Mouse (Mus musculus): Measurements from ENCODE around the gene Btg2. TPM values are rescaled to one million over a fixed set of nuclear protein-coding genes. Genes with fewer than 3 reads are reported as not detected.
A peak's percentile ranks its signal among the peaks of the same experiment; 100 is the strongest.

The Btg2 gene
- polyA plus RNA-seq, 1 experiment from 2014 or later: 28.6 TPM

GRCm38 (mm10) chr1:134095033-134095612, 16.2 kb upstream of the Btg2 start:
- 69% methylated on average over 7 of the region's 7 CpGs for WGBS
- H3K27ac ChIP-seq (ENCODE audit: low read depth, low read length): no peak overlapping the region

DNA sequence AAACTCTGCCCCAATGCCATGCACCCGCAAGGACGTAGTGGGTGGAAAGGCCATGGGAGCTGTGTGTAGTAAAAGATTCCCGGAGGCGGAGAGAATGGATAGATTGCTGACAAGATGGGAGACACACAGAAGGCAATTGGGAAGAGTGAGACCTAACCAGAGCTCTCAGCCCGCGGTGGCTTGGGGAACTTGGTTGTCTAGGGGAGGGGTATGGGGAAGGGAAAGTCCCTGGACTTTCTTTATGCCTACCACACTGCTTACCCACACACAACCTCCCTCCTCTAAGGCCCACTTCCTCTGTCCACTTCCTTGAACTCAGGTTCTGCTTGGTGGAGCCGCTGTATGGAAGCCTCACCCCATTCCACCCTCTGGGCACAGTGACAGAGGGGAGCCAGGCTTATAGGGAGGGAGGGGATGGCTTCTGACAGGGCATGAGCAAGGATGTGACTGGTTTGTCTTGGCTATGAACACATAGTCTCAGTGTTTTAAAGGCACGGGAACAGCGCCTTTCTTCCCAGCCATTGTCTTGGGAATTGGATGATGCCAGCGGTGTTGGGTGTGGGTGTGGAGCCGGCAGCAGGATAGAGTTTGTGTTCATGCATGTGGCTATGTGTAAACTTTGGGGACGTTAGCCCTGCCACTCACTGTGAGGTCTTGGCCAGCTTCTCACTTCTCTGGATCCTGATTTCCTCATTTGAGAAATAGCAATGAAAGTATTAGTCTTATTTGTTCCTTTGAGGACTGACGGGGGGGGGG, 15.0 kb upstream of the Btg2 start:
- H3K9ac ChIP-seq (ENCODE audit: low read depth, low read length): peak overlapping the region; percentile 54; the same call in 1 of the 2 replicates
- H3K27ac ChIP-seq (ENCODE audit: low read depth, low read length): peak overlapping the region; percentile 74; the same call in 1 of the 2 replicates
- ATAC-seq (ENCODE audit: low FRiP score, low TSS enrichment): no peak
- WGBS: 61% methylated on average over 13 of the region's 13 CpGs
- H3K27me3 ChIP-seq (ENCODE audit: control insufficient read depth, insufficient read depth, low read length): no peaks in the 10 kb centered on the region
- peaks cover 32% of the 10 kb centered on the region for H3K4me1 ChIP-seq (ENCODE audit: control insufficient read depth, insufficient read depth, low read length)
- H3K36me3 ChIP-seq (ENCODE audit: control insufficient read depth, insufficient read depth, low read length): no peaks in the 10 kb centered on the region
- H3K4me2 ChIP-seq (replicated peaks; ENCODE audit: low read depth, low read length): peak overlapping the region; percentile 70
- no peak overlapping the region for H3K4me3 ChIP-seq (ENCODE audit: low read length)
- no peaks in the 10 kb centered on the region for H3K9me3 ChIP-seq (ENCODE audit: control insufficient read depth, low read length)

More at GRCm38 (mm10) chr1:134095033-134095612, 16.2 kb upstream of the Btg2 start:
- no peak overlapping the region for H3K4me2 ChIP-seq (replicated peaks; ENCODE audit: low read depth, low read length)
- no peak overlapping the region for H3K9ac ChIP-seq (ENCODE audit: low read depth, low read length)
- peaks cover 38% of the 10 kb centered on the region for H3K4me1 ChIP-seq (ENCODE audit: control insufficient read depth, insufficient read depth, low read length)
- no peak for ATAC-seq (ENCODE audit: low FRiP score, low TSS enrichment)
- H3K4me3 ChIP-seq (ENCODE audit: low read length): no peak overlapping the region
- no peaks in the 10 kb centered on the region for H3K36me3 ChIP-seq (ENCODE audit: control insufficient read depth, insufficient read depth, low read length)
- H3K27me3 ChIP-seq (ENCODE audit: control insufficient read depth, insufficient read depth, low read length): no peaks in the 10 kb centered on the region
- H3K9me3 ChIP-seq (ENCODE audit: control insufficient read depth, low read length): no peaks in the 10 kb centered on the region

GRCm38 (mm10) chr1:134092852-134093770, 14.2 kb upstream of the Btg2 start:
- no peaks in the 10 kb centered on the region for H3K9me3 ChIP-seq (ENCODE audit: control insufficient read depth, low read length)
- WGBS: 3% methylated on average over 42 of the region's 43 CpGs
- H3K36me3 ChIP-seq (ENCODE audit: control insufficient read depth, insufficient read depth, low read length): no peaks in the 10 kb centered on the region
- H3K4me2 ChIP-seq (replicated peaks; ENCODE audit: low read depth, low read length): peak overlapping the region; percentile 70
- peak overlapping the region; percentile 42 for H3K4me3 ChIP-seq (ENCODE audit: low read length)
- peak overlapping the region; percentile 74 for H3K27ac ChIP-seq (ENCODE audit: low read depth, low read length)
- H3K4me1 ChIP-seq (ENCODE audit: control insufficient read depth, insufficient read depth, low read length): peaks cover 24% of the 10 kb centered on the region
- peak; percentile 93 for ATAC-seq (ENCODE audit: low FRiP score, low TSS enrichment)
- peak overlapping the region; percentile 54 for H3K9ac ChIP-seq (ENCODE audit: low read depth, low read length)
- no peaks in the 10 kb centered on the region for H3K27me3 ChIP-seq (ENCODE audit: control insufficient read depth, insufficient read depth, low read length)

GRCm38 (mm10) chr1:134092368-134092767, 13.4 kb upstream of the Btg2 start:
- Histone ChIP-seq H3K4me3 (ENCODE audit: low read length) (peak overlapping the region; percentile 42; the same call in 1 of the 2 replicates), H3K27ac (ENCODE audit: low read depth, low read length) (peak overlapping the region; percentile 74), H3K36me3 (ENCODE audit: control insufficient read depth, insufficient read depth, low read length) (no peaks in the 10 kb centered on the region), H3K9ac (ENCODE audit: low read depth, low read length) (peak overlapping the region; percentile 54; the same call in 1 of the 2 replicates), H3K27me3 (ENCODE audit: control insufficient read depth, insufficient read depth, low read length) (no peaks in the 10 kb centered on the region), H3K9me3 (ENCODE audit: control insufficient read depth, low read length) (no peaks in the 10 kb centered on the region), H3K4me1 (ENCODE audit: control insufficient read depth, insufficient read depth, low read length) (peaks cover 18% of the 10 kb centered on the region), H3K4me2 (replicated peaks; ENCODE audit: low read depth, low read length) (peak overlapping the region; percentile 70)
- 26% methylated on average over 6 of the region's 6 CpGs for WGBS
- ATAC-seq (ENCODE audit: low FRiP score, low TSS enrichment): no peak

- no peak for ATAC-seq (ENCODE audit: low FRiP score, low TSS enrichment)
- no peaks in the 10 kb centered on the region for H3K27me3 ChIP-seq (ENCODE audit: control insufficient read depth, insufficient read depth, low read length)
- H3K4me2 ChIP-seq (replicated peaks; ENCODE audit: low read depth, low read length): no peak overlapping the region
- H3K4me1 ChIP-seq (ENCODE audit: control insufficient read depth, insufficient read depth, low read length): peaks cover 23% of the 10 kb centered on the region
- WGBS: 57% methylated on average over 3 of the region's 3 CpGs
- no peaks in the 10 kb centered on the region for H3K36me3 ChIP-seq (ENCODE audit: control insufficient read depth, insufficient read depth, low read length)
- H3K9me3 ChIP-seq (ENCODE audit: control insufficient read depth, low read length): no peaks in the 10 kb centered on the region
- H3K4me3 ChIP-seq (ENCODE audit: low read length): no peak overlapping the region
- no peak overlapping the region for H3K9ac ChIP-seq (ENCODE audit: low read depth, low read length)
- no peak overlapping the region for H3K27ac ChIP-seq (ENCODE audit: low read depth, low read length)
These were observed 12.9 kb upstream of the Btg2 start for GRCm38 (mm10) chr1:134091851-134092250.

GRCm38 (mm10) chr1:134089074-134089473, 10.2 kb upstream of the Btg2 start:
- ATAC-seq (ENCODE audit: low FRiP score, low TSS enrichment): no peak
- H3K4me3 ChIP-seq (ENCODE audit: low read length): no peak overlapping the region
- no peak overlapping the region for H3K27ac ChIP-seq (ENCODE audit: low read depth, low read length)
- no peaks in the 10 kb centered on the region for H3K27me3 ChIP-seq (ENCODE audit: control insufficient read depth, insufficient read depth, low read length)
- no peaks in the 10 kb centered on the region for H3K9me3 ChIP-seq (ENCODE audit: control insufficient read depth, low read length)
- peaks cover 29% of the 10 kb centered on the region for H3K4me1 ChIP-seq (ENCODE audit: control insufficient read depth, insufficient read depth, low read length)
- no peak overlapping the region for H3K4me2 ChIP-seq (replicated peaks; ENCODE audit: low read depth, low read length)
- 87% methylated on average over 7 of the region's 7 CpGs for WGBS
- H3K36me3 ChIP-seq (ENCODE audit: control insufficient read depth, insufficient read depth, low read length): no peaks in the 10 kb centered on the region
- no peak overlapping the region for H3K9ac ChIP-seq (ENCODE audit: low read depth, low read length)

GRCm38 (mm10) chr1:134086811-134087398, 8.0 kb upstream of the Btg2 start:
- Histone ChIP-seq H3K9ac (ENCODE audit: low read depth, low read length) (peak overlapping the region; percentile 25; the same call in 1 of the 2 replicates), H3K4me2 (replicated peaks; ENCODE audit: low read depth, low read length) (0 out of 2 replicates have a peak overlapping the region, but pooled peaks have one; percentile 15), H3K4me1 (ENCODE audit: control insufficient read depth, insufficient read depth, low read length) (peaks cover 18% of the 10 kb centered on the region), H3K27ac (ENCODE audit: low read depth, low read length) (no peak overlapping the region; the same call in 1 of the 2 replicates), H3K4me3 (ENCODE audit: low read length) (no peak overlapping the region; the same call in 1 of the 2 replicates), H3K9me3 (ENCODE audit: control insufficient read depth, low read length) (no peaks in the 10 kb centered on the region), H3K27me3 (ENCODE audit: control insufficient read depth, insufficient read depth, low read length) (no peaks in the 10 kb centered on the region), H3K36me3 (ENCODE audit: control insufficient read depth, insufficient read depth, low read length) (no peaks in the 10 kb centered on the region)
- 23% methylated on average over 16 of the region's 16 CpGs for WGBS
- ATAC-seq (ENCODE audit: low FRiP score, low TSS enrichment): peak; percentile 11; the same call in 1 of the 2 replicates

DNA sequence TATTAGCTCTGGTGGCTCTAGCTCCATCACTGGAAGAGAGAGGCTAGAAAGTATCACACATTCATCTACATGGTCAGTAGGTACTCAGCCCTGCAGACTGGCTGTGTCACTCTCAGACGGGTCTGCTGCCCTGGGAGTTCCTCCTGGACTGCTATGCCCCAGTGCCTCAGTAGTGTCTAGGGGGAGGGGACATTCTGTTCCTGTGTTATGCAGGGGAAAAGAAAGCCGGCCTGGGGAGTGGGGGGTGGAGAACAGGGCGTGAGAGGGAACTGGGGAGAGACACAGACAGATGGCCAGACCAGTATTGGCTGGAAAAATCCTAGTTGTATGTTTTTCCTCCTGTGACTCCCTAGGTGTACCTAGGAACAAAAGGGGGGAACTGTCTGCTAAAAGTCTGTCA, 7.1 kb upstream of the Btg2 start:
- H3K4me2 ChIP-seq (replicated peaks; ENCODE audit: low read depth, low read length): no peak overlapping the region
- H3K27ac ChIP-seq (ENCODE audit: low read depth, low read length): no peak overlapping the region
- WGBS: 24% methylated on average over 3 of the region's 3 CpGs
- no peaks in the 10 kb centered on the region for H3K36me3 ChIP-seq (ENCODE audit: control insufficient read depth, insufficient read depth, low read length)
- H3K9ac ChIP-seq (ENCODE audit: low read depth, low read length): 0 out of 2 replicates have a peak overlapping the region, but pooled peaks have one; percentile 25
- no peaks in the 10 kb centered on the region for H3K9me3 ChIP-seq (ENCODE audit: control insufficient read depth, low read length)
- ATAC-seq (ENCODE audit: low FRiP score, low TSS enrichment): peak; percentile 65; the same call in 1 of the 2 replicates
- H3K4me1 ChIP-seq (ENCODE audit: control insufficient read depth, insufficient read depth, low read length): peaks cover 18% of the 10 kb centered on the region
- H3K27me3 ChIP-seq (ENCODE audit: control insufficient read depth, insufficient read depth, low read length): no peaks in the 10 kb centered on the region
- no peak overlapping the region for H3K4me3 ChIP-seq (ENCODE audit: low read length)

Data from kidney, embryonic 14.5 days (tissue).